In the genomic region with DNA sequence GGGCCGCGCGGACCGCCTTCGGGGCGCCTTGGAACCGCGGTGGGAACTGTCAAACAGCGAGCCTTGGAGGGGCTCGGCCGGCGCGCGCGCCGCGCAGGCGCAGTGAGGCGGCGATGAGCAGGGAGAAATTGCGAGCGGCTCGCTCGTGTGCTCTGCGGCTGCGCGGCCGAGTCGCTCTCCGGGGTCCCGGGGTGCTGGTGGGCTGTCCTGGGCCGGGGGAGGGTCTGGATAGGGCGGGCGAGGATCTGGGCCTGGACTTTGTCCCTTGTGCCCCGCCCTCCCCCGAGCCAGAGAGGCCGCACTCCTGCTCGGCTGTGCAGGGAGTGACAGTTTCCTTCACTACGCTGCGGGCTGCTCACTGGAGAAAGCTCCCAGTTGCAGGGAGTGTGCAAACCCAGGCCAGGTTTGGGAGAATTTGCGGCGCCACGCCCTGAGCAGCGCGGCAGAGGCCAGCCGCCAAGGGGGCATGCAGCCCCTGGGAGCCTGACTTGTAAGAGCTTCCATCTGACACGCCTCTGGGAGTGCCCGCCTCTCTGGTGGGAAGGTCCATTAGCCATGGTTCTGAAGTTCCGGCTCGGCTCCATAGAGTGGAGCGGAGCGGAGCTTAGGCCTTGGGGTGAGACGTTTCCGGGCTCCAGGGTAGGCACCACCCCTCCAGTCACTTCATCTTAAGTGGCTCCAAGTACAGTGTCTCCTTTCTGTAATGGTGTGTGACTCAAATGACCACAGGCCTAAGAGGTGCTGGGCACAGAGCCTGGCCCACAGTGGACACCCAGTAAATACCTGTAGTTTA, we compare ENCODE assay signal across 8 mouse cellular contexts. TPM values are rescaled to one million over a fixed set of nuclear protein-coding genes. Genes with fewer than 3 reads are reported as not detected.
DNase-seq lines count a peak whose midpoint lies in the region; ATAC-seq and TF ChIP-seq lines count a peak whose summit lies in the region.

No protein-coding gene starts in this region.

- H3K4me2 ChIP-seq in limb, embryonic 11.5 days (ENCODE audit: low read depth, severe bottlenecking) = peak overlapping the region; percentile 93
- peak overlapping the region; percentile 99 for H3K4me2 ChIP-seq in midbrain, embryonic 12.5 days (replicated peaks)
- H3K4me2 ChIP-seq in stomach, embryonic 14.5 days (replicated peaks; ENCODE audit: low read depth, low read length) = peak overlapping the region; percentile 78

- H3K36me3 ChIP-seq in thymus, adult 2 months (ENCODE audit: control insufficient read depth, insufficient read depth, low read length) = no peaks in the 10 kb centered on the region
- peaks cover 9% of the 10 kb centered on the region for H3K36me3 ChIP-seq in limb, embryonic 11.5 days (ENCODE audit: control insufficient read depth, insufficient read depth, low read length)
- peaks cover 25% of the 10 kb centered on the region for H3K36me3 ChIP-seq in midbrain, embryonic 12.5 days
- H3K36me3 ChIP-seq in stomach, embryonic 14.5 days (ENCODE audit: control insufficient read depth, insufficient read depth, low read length) = peaks cover 12% of the 10 kb centered on the region

- no peak for TF ChIP-seq POLR2A in thymus, adult 2 months (IDR thresholded peaks at IDR 0.05; ENCODE audit: control insufficient read depth, extremely low read depth, insufficient read depth, low read length, poor library complexity)

- no peaks in the 10 kb centered on the region for H3K27me3 ChIP-seq in thymus, adult 2 months (ENCODE audit: control insufficient read depth, insufficient read depth, low read length)
- no peaks in the 10 kb centered on the region for H3K27me3 ChIP-seq in limb, embryonic 11.5 days (ENCODE audit: control insufficient read depth, insufficient read depth, low read length)
- peaks cover 19% of the 10 kb centered on the region; the same call in 1 of the 2 replicates for H3K27me3 ChIP-seq in midbrain, embryonic 12.5 days
- H3K27me3 ChIP-seq in stomach, embryonic 14.5 days (ENCODE audit: control insufficient read depth, insufficient read depth, low read length) = no peaks in the 10 kb centered on the region

- peaks cover 10% of the 10 kb centered on the region for H3K4me1 ChIP-seq in thymus, adult 2 months (replicated peaks; ENCODE audit: control insufficient read depth, insufficient read depth, low read length)
- peaks cover 11% of the 10 kb centered on the region for H3K4me1 ChIP-seq in limb, embryonic 11.5 days (ENCODE audit: control insufficient read depth, insufficient read depth, low read length)
- peaks cover 25% of the 10 kb centered on the region for H3K4me1 ChIP-seq in midbrain, embryonic 12.5 days
- peaks cover 7% of the 10 kb centered on the region; the same call in 1 of the 2 replicates for H3K4me1 ChIP-seq in stomach, embryonic 14.5 days (ENCODE audit: control insufficient read depth, insufficient read depth, low read length)

- TF ChIP-seq CTCF in thymus, adult 2 months (IDR thresholded peaks at IDR 0.05; ENCODE audit: borderline replicate concordance, control insufficient read depth, extremely low read depth, insufficient read depth, low read length, poor library complexity) = no peak

- peak overlapping the region; percentile 72 for H3K9ac ChIP-seq in limb, embryonic 11.5 days (ENCODE audit: low read length)
- H3K9ac ChIP-seq in midbrain, embryonic 12.5 days (replicated peaks) = peak overlapping the region; percentile 87
- peak overlapping the region; percentile 65 for H3K9ac ChIP-seq in stomach, embryonic 14.5 days (replicated peaks; ENCODE audit: low read depth, low read length)

- no peak overlapping the region for H3K27ac ChIP-seq in thymus, adult 2 months (ENCODE audit: control insufficient read depth, insufficient read depth, low read length)
- H3K27ac ChIP-seq in limb, embryonic 11.5 days (replicated peaks; ENCODE audit: low read depth, low read length) = peak overlapping the region; percentile 74
- H3K27ac ChIP-seq in midbrain, embryonic 12.5 days (replicated peaks) = peak overlapping the region; percentile 85
- H3K27ac ChIP-seq in stomach, embryonic 14.5 days (ENCODE audit: low read length) = peak overlapping the region; percentile 88

- ATAC-seq in common myeloid progenitor, adult 5-6 weeks (replicated peaks; ENCODE audit: low read depth, poor library complexity, severe bottlenecking) = peak; percentile 14
- ATAC-seq in limb, embryonic 11.5 days (ENCODE audit: insufficient number of reproducible peaks, low FRiP score, low TSS enrichment, low read depth) = peak; percentile 81
- peak; percentile 80 for ATAC-seq in midbrain, embryonic 12.5 days (ENCODE audit: low FRiP score, low read depth)
- peak; percentile 68 for ATAC-seq in stomach, embryonic 14.5 days (ENCODE audit: insufficient number of reproducible peaks, insufficient read depth, low FRiP score, low read depth)

- under 1% methylated on average over 54 of the region's 54 CpGs for WGBS in thymus, adult 2 months
- WGBS in limb, embryonic 11.5 days = under 1% methylated on average over 53 of the region's 54 CpGs
- under 1% methylated on average over 54 of the region's 54 CpGs for WGBS in midbrain, embryonic 12.5 days
- under 1% methylated on average over 53 of the region's 54 CpGs for WGBS in stomach, embryonic 14.5 days

- H3K9me3 ChIP-seq in limb, embryonic 11.5 days (ENCODE audit: control insufficient read depth, low read length) = 0 out of 2 replicates have a peak, but pooled peaks cover 2% of the 10 kb centered on the region
- no peaks in the 10 kb centered on the region for H3K9me3 ChIP-seq in midbrain, embryonic 12.5 days
- no peaks in the 10 kb centered on the region for H3K9me3 ChIP-seq in stomach, embryonic 14.5 days (ENCODE audit: control insufficient read depth, low read depth, low read length)

- peak overlapping the region; percentile 61 for H3K4me3 ChIP-seq in thymus, adult 2 months (ENCODE audit: control insufficient read depth, insufficient read depth, low read length)
- peak overlapping the region; percentile 87 for H3K4me3 ChIP-seq in limb, embryonic 11.5 days (ENCODE audit: low read depth, low read length)
- H3K4me3 ChIP-seq in midbrain, embryonic 12.5 days = peak overlapping the region; percentile 70
- peak overlapping the region; percentile 76 for H3K4me3 ChIP-seq in stomach, embryonic 14.5 days (ENCODE audit: low read depth, low read length)

- DNase-seq in thymus, adult 2 months = no peak
- no peak for DNase-seq in thymus, postnatal 36 days
- DNase-seq in gastrocnemius, postnatal 10 days = peak; percentile 85
- DNase-seq in hindlimb bud, embryonic 11.5 days (ENCODE audit: extremely low spot score, low read depth, low spot score) = peak; percentile 50
- DNase-seq in limb, embryonic 11.5 days (ENCODE audit: low spot score) = peak; percentile 88

RNA-seq across cellular contexts. Expression of gene Dolpp1, which starts 0.7 kb away (rescaled TPM):
- polyA plus RNA-seq in thymus, adult 2 months (2012; rRNA removed) = 97.2 and 98.9 TPM in 2 replicates
- total RNA-seq in common myeloid progenitor, adult 5-6 weeks (2017) = 33.9 and 35.7 TPM in 2 replicates
- total RNA-seq in gastrocnemius, postnatal 10 days (2021) = 10 to 100 TPM; 10.9 to 14.3 TPM
- polyA plus RNA-seq in limb, embryonic 11.5 days (2014; fragmentation: Nextera tagmentation; extraction: Ambion mirVana) = 33.0 and 33.1 TPM in 2 replicates
- 51.2 and 52.3 TPM in 2 replicates for polyA plus RNA-seq in midbrain, embryonic 12.5 days (2016; fragmentation: Nextera tagmentation; extraction: Ambion mirVana)
- polyA plus RNA-seq in stomach, embryonic 14.5 days (2014; fragmentation: Nextera tagmentation; extraction: Ambion mirVana) = 35.8 and 37.8 TPM in 2 replicates

RNA-seq across cellular contexts. Expression of gene Crat, which starts 22.8 kb away (rescaled TPM):
- 93.9 and 96.4 TPM in 2 replicates for polyA plus RNA-seq in thymus, adult 2 months (2012; rRNA removed)
- 17.1 and 17.3 TPM in 2 replicates for total RNA-seq in common myeloid progenitor, adult 5-6 weeks (2017)
- total RNA-seq in gastrocnemius, postnatal 10 days (2021) = 100 to 1,000 TPM; 228 to 262 TPM
- 25.6 and 27.9 TPM in 2 replicates for polyA plus RNA-seq in limb, embryonic 11.5 days (2014; fragmentation: Nextera tagmentation; extraction: Ambion mirVana)
- polyA plus RNA-seq in midbrain, embryonic 12.5 days (2016; fragmentation: Nextera tagmentation; extraction: Ambion mirVana) = 20.4 and 22.6 TPM in 2 replicates
- polyA plus RNA-seq in stomach, embryonic 14.5 days (2014; fragmentation: Nextera tagmentation; extraction: Ambion mirVana) = 27.3 and 30.0 TPM in 2 replicates

RNA-seq across cellular contexts. Expression of gene Ptpa, which starts 23.1 kb away (rescaled TPM):
- polyA plus RNA-seq in thymus, adult 2 months (2012; rRNA removed) = 180 and 227 TPM in 2 replicates
- 46.4 and 76.0 TPM in 2 replicates for total RNA-seq in common myeloid progenitor, adult 5-6 weeks (2017)
- 100 to 1,000 TPM in 1 of 2 experiments, 10 to 100 TPM in 1; 95.1 to 101 TPM for total RNA-seq in gastrocnemius, postnatal 10 days (2021)
- 74.4 and 83.3 TPM in 2 replicates for polyA plus RNA-seq in limb, embryonic 11.5 days (2014; fragmentation: Nextera tagmentation; extraction: Ambion mirVana)
- polyA plus RNA-seq in midbrain, embryonic 12.5 days (2016; fragmentation: Nextera tagmentation; extraction: Ambion mirVana) = 128 and 129 TPM in 2 replicates
- polyA plus RNA-seq in stomach, embryonic 14.5 days (2014; fragmentation: Nextera tagmentation; extraction: Ambion mirVana) = 82.6 and 85.4 TPM in 2 replicates

RNA-seq across cellular contexts. Expression of gene Miga2, which starts 28.7 kb away (rescaled TPM):
- 25.8 and 28.7 TPM in 2 replicates for polyA plus RNA-seq in thymus, adult 2 months (2012; rRNA removed)
- total RNA-seq in common myeloid progenitor, adult 5-6 weeks (2017) = 9.1 and 15.0 TPM in 2 replicates
- total RNA-seq in gastrocnemius, postnatal 10 days (2021) = 10 to 100 TPM; 19.4 to 31.1 TPM
- 19.5 and 20.1 TPM in 2 replicates for polyA plus RNA-seq in limb, embryonic 11.5 days (2014; fragmentation: Nextera tagmentation; extraction: Ambion mirVana)
- polyA plus RNA-seq in midbrain, embryonic 12.5 days (2016; fragmentation: Nextera tagmentation; extraction: Ambion mirVana) = 28.8 and 30.4 TPM in 2 replicates
- 21.2 and 21.7 TPM in 2 replicates for polyA plus RNA-seq in stomach, embryonic 14.5 days (2014; fragmentation: Nextera tagmentation; extraction: Ambion mirVana)

RNA-seq across cellular contexts. Expression of gene Sh3glb2, which starts 33.6 kb away (rescaled TPM):
- 253 and 265 TPM in 2 replicates for polyA plus RNA-seq in thymus, adult 2 months (2012; rRNA removed)
- total RNA-seq in common myeloid progenitor, adult 5-6 weeks (2017) = 15.1 and 31.5 TPM in 2 replicates
- total RNA-seq in gastrocnemius, postnatal 10 days (2021) = 10 to 100 TPM; 32.2 to 37.9 TPM
- polyA plus RNA-seq in limb, embryonic 11.5 days (2014; fragmentation: Nextera tagmentation; extraction: Ambion mirVana) = 49.0 and 59.9 TPM in 2 replicates
- polyA plus RNA-seq in midbrain, embryonic 12.5 days (2016; fragmentation: Nextera tagmentation; extraction: Ambion mirVana) = 101 and 102 TPM in 2 replicates
- 90.0 and 93.7 TPM in 2 replicates for polyA plus RNA-seq in stomach, embryonic 14.5 days (2014; fragmentation: Nextera tagmentation; extraction: Ambion mirVana)

Comparison
In these comparisons a context has a peak if more than half of its experiments do, and no peak if none do; other contexts are left out.
1. DNase-seq: peak in gastrocnemius, postnatal 10 days (single experiment), hindlimb bud, embryonic 11.5 days (single experiment) and limb, embryonic 11.5 days (single experiment); none in thymus, adult 2 months (single experiment) and thymus, postnatal 36 days (0 of 2).
2. ATAC-seq: peak in every context shown above with its lines; median percentile 81 in limb, embryonic 11.5 days; 80 in midbrain, embryonic 12.5 days; 68 in stomach, embryonic 14.5 days; 14 in common myeloid progenitor, adult 5-6 weeks.
3. Peak in every context shown above with its lines, with median percentiles within 50 percentile points of each other: H3K4me3 ChIP-seq, H3K4me2 ChIP-seq and H3K9ac ChIP-seq.